Mouse (Mus musculus) CH12.LX (cell line): ENCODE measurements around the gene Exoc3l2. TPM values are rescaled to one million over a fixed set of nuclear protein-coding genes. Genes with fewer than 3 reads are reported as not detected.

Experiments used
- DNase-seq: peaks from one replicate; pipeline ENCODE4 v3.0.0-alpha.2; 2013; ENCODE audit errors: extremely low read depth
- H3K27ac ChIP-seq: 2 replicates; pipeline ENCODE4 v1.5.1; 2012; ENCODE audit warnings: low read depth, mild to moderate bottlenecking, control low read depth, moderate library complexity; ENCODE audit not compliant: insufficient read depth
- H3K27me3 ChIP-seq: replicated peaks from 2 replicates; pipeline ENCODE3; 2012; ENCODE audit warnings: inconsistent platforms
- H3K36me3 ChIP-seq, 2 experiments: replicated peaks in 1 of 2; 2 replicates each; pipeline versions ENCODE3 to v1.6.1; 2012; ENCODE audit warnings: inconsistent platforms in 1 of 2, low read length in 1 of 2, mild to moderate bottlenecking in 1 of 2, mixed read lengths in 1 of 2, moderate library complexity in 1 of 2; ENCODE audit not compliant: control insufficient read depth in 1 of 2, insufficient read depth in 1 of 2
- H3K4me1 ChIP-seq, 2 experiments: 2 replicates each; pipeline ENCODE4 v1.6.1; 2012; ENCODE audit warnings: inconsistent platforms in 1 of 2, moderate library complexity in 1 of 2; ENCODE audit not compliant: insufficient read depth in 2 of 2, control insufficient read depth in 1 of 2
- H3K4me2 ChIP-seq: 2 replicates; pipeline ENCODE4 v1.6.1; 2012; ENCODE audit warnings: low read depth, mild to moderate bottlenecking, control low read depth; ENCODE audit not compliant: poor library complexity, insufficient read depth, severe bottlenecking
- H3K4me3 ChIP-seq, 3 experiments: fragments of 150-350 bp in 1 of 3; sonication (generic) in 1 of 3; replicated peaks in 1 of 3; 2 replicates each; pipeline versions ENCODE3 to v1.5.1; 2011 to 2012; ENCODE audit warnings: low read depth in 2 of 3, low read length in 2 of 3, mild to moderate bottlenecking in 2 of 3, moderate library complexity in 2 of 3, control low read depth in 1 of 3, improper control_type of control experiment in 1 of 3, inconsistent platforms in 1 of 3, mixed read lengths in 1 of 3; ENCODE audit not compliant: poor library complexity in 1 of 3
- H3K79me2 ChIP-seq: replicated peaks from 2 replicates; pipeline ENCODE4 v1.6.1; 2012; ENCODE audit warnings: mild to moderate bottlenecking, moderate library complexity; ENCODE audit not compliant: control insufficient read depth, poor library complexity, insufficient read depth, severe bottlenecking; ENCODE audit errors: extremely low read depth
- H3K9ac ChIP-seq: 2 replicates; pipeline ENCODE4 v1.6.1; 2012; ENCODE audit warnings: low read depth, mild to moderate bottlenecking, control low read depth, moderate library complexity; ENCODE audit not compliant: insufficient read depth
- H3K9me3 ChIP-seq: replicated peaks from 2 replicates; pipeline ENCODE3; 2012; ENCODE audit warnings: low read length, inconsistent platforms, mixed read lengths
- CHD1 ChIP-seq: IDR thresholded peaks from 2 replicates; pipeline ENCODE4 v1.6.1; 2012; ENCODE audit warnings: low read depth, low read length, improper control_type of control experiment, inconsistent platforms
- CTCF ChIP-seq, 2 experiments: IDR thresholded peaks in 1 of 2; conservative IDR thresholded peaks in 1 of 2; 2 replicates each; pipeline ENCODE4 v1.5.1; 2011 to 2012; ENCODE audit warnings: low read depth in 2 of 2, low read length in 2 of 2, improper control_type of control experiment in 1 of 2, inconsistent platforms in 1 of 2, mild to moderate bottlenecking in 1 of 2, moderate library complexity in 1 of 2
- ELF1 ChIP-seq: IDR thresholded peaks from 2 replicates; pipeline ENCODE4 v1.6.1; 2014; ENCODE audit warnings: low read depth, mild to moderate bottlenecking, inconsistent platforms, low read length, improper control_type of control experiment
- ETS1 ChIP-seq: conservative IDR thresholded peaks from 2 replicates; pipeline ENCODE4 v1.6.1; 2012; ENCODE audit warnings: low read depth, mild to moderate bottlenecking, inconsistent platforms, low read length, improper control_type of control experiment, moderate library complexity
- GABPA ChIP-seq: IDR thresholded peaks from 2 replicates; pipeline ENCODE4 v1.6.1; 2012; ENCODE audit warnings: low read depth, low read length, improper control_type of control experiment, inconsistent platforms; ENCODE audit not compliant: insufficient replicate concordance
- HCFC1 ChIP-seq: IDR thresholded peaks from 2 replicates; pipeline ENCODE4 v1.6.1; 2012; ENCODE audit warnings: low read depth, mild to moderate bottlenecking, inconsistent platforms, low read length, improper control_type of control experiment
- MAFK ChIP-seq: IDR thresholded peaks from 2 replicates; pipeline ENCODE4 v1.6.1; 2011; ENCODE audit warnings: low read length, improper control_type of control experiment; ENCODE audit not compliant: insufficient replicate concordance
- MAX ChIP-seq: IDR thresholded peaks from 2 replicates; pipeline ENCODE4 v1.6.1; 2011; ENCODE audit warnings: low read length, improper control_type of control experiment
- MYC ChIP-seq: IDR thresholded peaks from 2 replicates; pipeline ENCODE4 v1.6.1; 2011; ENCODE audit warnings: low read depth, mild to moderate bottlenecking, improper control_type of control experiment, low read length
- NELFE ChIP-seq: IDR thresholded peaks from 2 replicates; pipeline ENCODE4 v1.6.1; 2011; ENCODE audit warnings: low read depth, low read length, improper control_type of control experiment
- NRF1 ChIP-seq: IDR thresholded peaks from 2 replicates; pipeline ENCODE4 v1.6.1; 2014; ENCODE audit warnings: low read depth, mild to moderate bottlenecking, inconsistent platforms, low read length, improper control_type of control experiment, moderate library complexity
- PAX5 ChIP-seq: IDR thresholded peaks from 2 replicates; pipeline ENCODE4 v1.6.1; 2012; ENCODE audit warnings: low read length, inconsistent platforms, mixed read lengths
- POLR2A ChIP-seq: IDR thresholded peaks from 2 replicates; pipeline ENCODE4 v1.6.1; 2011; ENCODE audit warnings: low read depth, mild to moderate bottlenecking, improper control_type of control experiment, low read length
- SMC3 ChIP-seq: IDR thresholded peaks from 2 replicates; pipeline ENCODE4 v1.6.1; 2011; ENCODE audit warnings: low read depth, low read length, improper control_type of control experiment
- TBP ChIP-seq: conservative IDR thresholded peaks from 2 replicates; pipeline ENCODE4 v1.6.1; 2011; ENCODE audit warnings: low read depth, low read length, improper control_type of control experiment
- UBTF ChIP-seq: IDR thresholded peaks from 2 replicates; pipeline ENCODE4 v1.6.1; 2012; ENCODE audit warnings: low read depth, mild to moderate bottlenecking, inconsistent platforms, low read length, improper control_type of control experiment, moderate library complexity
- USF2 ChIP-seq: conservative IDR thresholded peaks from 2 replicates; pipeline ENCODE4 v1.6.1; 2011; ENCODE audit warnings: low read depth, low read length, improper control_type of control experiment
- ZC3H11A ChIP-seq: IDR thresholded peaks from 2 replicates; pipeline ENCODE4 v1.6.1; 2012; ENCODE audit warnings: low read depth, mild to moderate bottlenecking, inconsistent platforms, low read length, improper control_type of control experiment
- ZKSCAN1 ChIP-seq: IDR thresholded peaks from 2 replicates; pipeline ENCODE4 v1.6.1; 2012; ENCODE audit warnings: low read depth, inconsistent platforms, low read length, improper control_type of control experiment, borderline replicate concordance
- ZMIZ1 ChIP-seq: IDR thresholded peaks from 2 replicates; pipeline ENCODE4 v1.6.1; 2012; ENCODE audit warnings: low read depth, mild to moderate bottlenecking, inconsistent platforms, low read length, improper control_type of control experiment
- dilution Hi-C: fragments of 300-500 bp; cut with MboI; formaldehyde crosslinking; loops from 2 replicates; pipeline ENCODE4 v1.14.3; 2020; ENCODE audit warnings: low sequenced_read_pairs; ENCODE audit not compliant: extremely low pct_unique_long_range_greater_than_20kb, extremely low pct_ligation_motif_present
- in situ Hi-C: fragments of 300-500 bp; cut with MboI; formaldehyde crosslinking; loops from 3 replicates; pipeline ENCODE4 v1.14.3; 2019; ENCODE audit warnings: low sequenced_read_pairs, low pct_ligation_motif_present, low pct_unique_long_range_greater_than_20kb, mixed read lengths
- polyA plus RNA-seq: library from polyadenylated mRNA; unstranded; fragments of >175 nt; gene quantifications from 2 replicates; pipeline ENCODE4 v1.2.1, GENCODE M21; 2012; ENCODE audit warnings: low read depth; ENCODE audit not compliant: insufficient read length
- total RNA-seq, 2 experiments: library from RNA; depleted of rRNA; stranded (reverse); fragments of 300-350 nt in 1 of 2; fragments of >200 nt in 1 of 2; gene quantifications; 2 replicates each; pipeline ENCODE4 v1.2.3; 2012 to 2014

The Exoc3l2 gene
- total and polyA plus RNA-seq, 3 experiments, result 0.08 TPM; not detected in 2

GRCm38 (mm10) chr7:19467638-19468037 lies 4.5 kb downstream of the Exoc3l2 start:
- peaks cover 70% of the 10 kb centered on the region for H3K27me3 ChIP-seq
- H3K9me3 ChIP-seq, result peaks cover 8% of the 10 kb centered on the region
- H3K27ac ChIP-seq, result no peak overlapping the region
- no peak overlapping the region for H3K9ac ChIP-seq
- H3K79me2 ChIP-seq, result no peaks in the 10 kb centered on the region
- no peak overlapping the region for H3K4me2 ChIP-seq
- TF ChIP-seq NRF1, result no peak
- no peak for TF ChIP-seq POLR2A
- TF ChIP-seq HCFC1, result no peak
- no peak for TF ChIP-seq ETS1
- TF ChIP-seq ZC3H11A, result no peak
- no peak for TF ChIP-seq PAX5
- no peak for TF ChIP-seq ZMIZ1
- no peak for TF ChIP-seq NELFE
- no peak for TF ChIP-seq ZKSCAN1
- TF ChIP-seq TBP, result no peak
- TF ChIP-seq GABPA, result no peak
- TF ChIP-seq ELF1, result no peak
- TF ChIP-seq CHD1, result no peak
- no peak for TF ChIP-seq SMC3
- no peak for TF ChIP-seq MAX
- TF ChIP-seq UBTF, result no peak
- no peak overlapping the region for H3K4me3 ChIP-seq
- DNase-seq, result no peak
- peaks cover 2 to 16% of the 10 kb centered on the region in 2 experiments; a peak in 3 of 4 replicates for H3K4me1 ChIP-seq
- no peaks in the 10 kb centered on the region for H3K36me3 ChIP-seq
- in situ Hi-C loops, result no loop called here
- dilution Hi-C loops, result no loop called here

- peaks cover 5 to 22% of the 10 kb centered on the region in 2 experiments for H3K4me1 ChIP-seq
- no peak overlapping the region for H3K4me2 ChIP-seq
- DNase-seq, result no peak
- dilution Hi-C loops, result no loop called here
- H3K27ac ChIP-seq, result no peak overlapping the region
- peaks cover 8% of the 10 kb centered on the region for H3K9me3 ChIP-seq
- in situ Hi-C loops, result no loop called here
- TF ChIP-seq UBTF, result no peak
- TF ChIP-seq ZC3H11A, result no peak
- TF ChIP-seq SMC3, result no peak
- no peak for TF ChIP-seq USF2
- no peak for TF ChIP-seq CTCF (conservative IDR thresholded peaks at IDR 0.05 in 1 of 2, IDR thresholded peaks at IDR 0.05 in 1 of 2; ENCODE audit: low read depth in 2 of 2, low read length in 2 of 2)
- no peak for TF ChIP-seq MAFK
- TF ChIP-seq MYC, result no peak
- TF ChIP-seq MAX, result no peak
- H3K4me3 ChIP-seq, result no peak overlapping the region
- no peak overlapping the region for H3K9ac ChIP-seq
- H3K36me3 ChIP-seq, result no peaks in the 10 kb centered on the region
- H3K79me2 ChIP-seq, result no peaks in the 10 kb centered on the region
- peaks cover 74% of the 10 kb centered on the region for H3K27me3 ChIP-seq
These were observed 5.1 kb downstream of the Exoc3l2 start for GRCm38 (mm10) chr7:19468279-19468678.
